Mouse (Mus musculus): ENCODE data around the gene Dmxl2. TPM values are rescaled to one million over a fixed set of nuclear protein-coding genes. Genes with fewer than 3 reads are reported as not detected.

The Dmxl2 gene
- 5.2 and 6.1 TPM in 2 replicates for polyA plus RNA-seq (2014; fragmentation: Nextera tagmentation; extraction: Ambion mirVana)

GRCm38 (mm10) chr9:54501453-54502110, at the start of gene Dmxl2:
Gene Dmxl2 (minus strand): TSS chr9:54501626.
- Histone ChIP-seq H3K4me1 (replicated peaks; ENCODE audit: control insufficient read depth, insufficient read depth, low read length) (no peaks in the 10 kb centered on the region; the same call in 1 of the 2 replicates), H3K9me3 (ENCODE audit: control insufficient read depth, low read length) (no peaks in the 10 kb centered on the region), H3K9ac (ENCODE audit: low read length) (peak within 1 kb of the TSS; percentile 61), H3K4me2 (ENCODE audit: low read length) (peak within 1 kb of the TSS; percentile 93), H3K27me3 (replicated peaks; ENCODE audit: control insufficient read depth, insufficient read depth, low read length) (0 out of 2 replicates have a peak, but pooled peaks cover 8% of the 10 kb centered on the region), H3K27ac (ENCODE audit: low read depth) (no peak within 1 kb of the TSS), H3K36me3 (ENCODE audit: control insufficient read depth, insufficient read depth, low read length) (no peaks in the 10 kb centered on the region), H3K4me3 (ENCODE audit: low read depth, low read length) (peak within 1 kb of the TSS; percentile 71)
- DNase-seq (ENCODE audit: low spot score) (peak; percentile 89), ATAC-seq (replicated peaks; ENCODE audit: low FRiP score, low TSS enrichment, low read depth) (peak; percentile 94)
- under 1% methylated on average over 68 of the region's 99 CpGs for WGBS

GRCm38 (mm10) chr9:54549433-54549832, 48.0 kb upstream of the Dmxl2 start:
- Histone ChIP-seq H3K4me3 (ENCODE audit: low read depth, low read length) (no peak overlapping the region), H3K27ac (ENCODE audit: low read depth) (no peak overlapping the region), H3K9me3 (ENCODE audit: control insufficient read depth, low read length) (no peaks in the 10 kb centered on the region), H3K27me3 (replicated peaks; ENCODE audit: control insufficient read depth, insufficient read depth, low read length) (no peaks in the 10 kb centered on the region), H3K9ac (ENCODE audit: low read length) (no peak overlapping the region), H3K36me3 (ENCODE audit: control insufficient read depth, insufficient read depth, low read length) (no peaks in the 10 kb centered on the region), H3K4me1 (replicated peaks; ENCODE audit: control insufficient read depth, insufficient read depth, low read length) (no peaks in the 10 kb centered on the region), H3K4me2 (ENCODE audit: low read length) (no peak overlapping the region)
- DNase-seq (ENCODE audit: low spot score): no peak
- 86% methylated on average over 6 of the region's 6 CpGs for WGBS
- ATAC-seq (replicated peaks; ENCODE audit: low FRiP score, low TSS enrichment, low read depth): no peak

GRCm38 (mm10) chr9:54547536-54547935, 46.1 kb upstream of the Dmxl2 start:
- no peaks in the 10 kb centered on the region for H3K9me3 ChIP-seq (ENCODE audit: control insufficient read depth, low read length)
- no peak overlapping the region for H3K4me2 ChIP-seq (ENCODE audit: low read length)
- no peak overlapping the region for H3K27ac ChIP-seq (ENCODE audit: low read depth)
- DNase-seq (ENCODE audit: low spot score): peak; percentile 63
- H3K27me3 ChIP-seq (replicated peaks; ENCODE audit: control insufficient read depth, insufficient read depth, low read length): no peaks in the 10 kb centered on the region
- no peak for ATAC-seq (replicated peaks; ENCODE audit: low FRiP score, low TSS enrichment, low read depth)
- H3K4me1 ChIP-seq (replicated peaks; ENCODE audit: control insufficient read depth, insufficient read depth, low read length): no peaks in the 10 kb centered on the region
- no peaks in the 10 kb centered on the region for H3K36me3 ChIP-seq (ENCODE audit: control insufficient read depth, insufficient read depth, low read length)
- 24% methylated on average over 5 of the region's 5 CpGs for WGBS
- H3K9ac ChIP-seq (ENCODE audit: low read length): no peak overlapping the region
- no peak overlapping the region for H3K4me3 ChIP-seq (ENCODE audit: low read depth, low read length)

GRCm38 (mm10) chr9:54544954-54545315, 43.5 kb upstream of the Dmxl2 start:
- H3K4me2 ChIP-seq (ENCODE audit: low read length): no peak overlapping the region
- ATAC-seq (replicated peaks; ENCODE audit: low FRiP score, low TSS enrichment, low read depth): no peak
- 84% methylated on average over 4 of the region's 4 CpGs for WGBS

GRCm38 (mm10) chr9:54544212-54544953, 43.0 kb upstream of the Dmxl2 start:
- no peak overlapping the region for H3K27ac ChIP-seq (ENCODE audit: low read depth)
- 88% methylated on average over 9 of the region's 9 CpGs for WGBS
- H3K4me1 ChIP-seq (replicated peaks; ENCODE audit: control insufficient read depth, insufficient read depth, low read length): no peaks in the 10 kb centered on the region
- DNase-seq (ENCODE audit: low spot score): no peak
- H3K36me3 ChIP-seq (ENCODE audit: control insufficient read depth, insufficient read depth, low read length): no peaks in the 10 kb centered on the region
- no peaks in the 10 kb centered on the region for H3K27me3 ChIP-seq (replicated peaks; ENCODE audit: control insufficient read depth, insufficient read depth, low read length)
- H3K9ac ChIP-seq (ENCODE audit: low read length): no peak overlapping the region
- ATAC-seq (replicated peaks; ENCODE audit: low FRiP score, low TSS enrichment, low read depth): no peak
- no peak overlapping the region for H3K4me2 ChIP-seq (ENCODE audit: low read length)
- no peaks in the 10 kb centered on the region for H3K9me3 ChIP-seq (ENCODE audit: control insufficient read depth, low read length)
- H3K4me3 ChIP-seq (ENCODE audit: low read depth, low read length): no peak overlapping the region

More at GRCm38 (mm10) chr9:54544954-54545315, 43.5 kb upstream of the Dmxl2 start:
- H3K9me3 ChIP-seq (ENCODE audit: control insufficient read depth, low read length): no peaks in the 10 kb centered on the region
- no peak for DNase-seq (ENCODE audit: low spot score)
- no peak overlapping the region for H3K27ac ChIP-seq (ENCODE audit: low read depth)
- H3K36me3 ChIP-seq (ENCODE audit: control insufficient read depth, insufficient read depth, low read length): no peaks in the 10 kb centered on the region
- no peak overlapping the region for H3K9ac ChIP-seq (ENCODE audit: low read length)
- no peak overlapping the region for H3K4me3 ChIP-seq (ENCODE audit: low read depth, low read length)
- no peaks in the 10 kb centered on the region for H3K27me3 ChIP-seq (replicated peaks; ENCODE audit: control insufficient read depth, insufficient read depth, low read length)
- H3K4me1 ChIP-seq (replicated peaks; ENCODE audit: control insufficient read depth, insufficient read depth, low read length): no peaks in the 10 kb centered on the region

GRCm38 (mm10) chr9:54540801-54541200, 39.4 kb upstream of the Dmxl2 start:
- no peaks in the 10 kb centered on the region for H3K36me3 ChIP-seq (ENCODE audit: control insufficient read depth, insufficient read depth, low read length)
- no peaks in the 10 kb centered on the region for H3K9me3 ChIP-seq (ENCODE audit: control insufficient read depth, low read length)
- no peak for ATAC-seq (replicated peaks; ENCODE audit: low FRiP score, low TSS enrichment, low read depth)
- no peaks in the 10 kb centered on the region for H3K27me3 ChIP-seq (replicated peaks; ENCODE audit: control insufficient read depth, insufficient read depth, low read length)
- H3K9ac ChIP-seq (ENCODE audit: low read length): no peak overlapping the region
- H3K4me3 ChIP-seq (ENCODE audit: low read depth, low read length): no peak overlapping the region
- H3K4me2 ChIP-seq (ENCODE audit: low read length): no peak overlapping the region
- no peak overlapping the region for H3K27ac ChIP-seq (ENCODE audit: low read depth)
- H3K4me1 ChIP-seq (replicated peaks; ENCODE audit: control insufficient read depth, insufficient read depth, low read length): no peaks in the 10 kb centered on the region
- WGBS: 91% methylated on average over 5 of the region's 5 CpGs
- no peak for DNase-seq (ENCODE audit: low spot score)

GRCm38 (mm10) chr9:54538684-54539083, 37.3 kb upstream of the Dmxl2 start, which contains the start of gene Sh2d7:
Gene Sh2d7 (plus strand): TSS chr9:54538984.
- Histone ChIP-seq H3K4me2 (ENCODE audit: low read length) (no peak within 1 kb of the TSS), H3K36me3 (ENCODE audit: control insufficient read depth, insufficient read depth, low read length) (no peaks in the 10 kb centered on the region), H3K4me3 (ENCODE audit: low read depth, low read length) (no peak within 1 kb of the TSS), H3K4me1 (replicated peaks; ENCODE audit: control insufficient read depth, insufficient read depth, low read length) (no peaks in the 10 kb centered on the region), H3K9ac (ENCODE audit: low read length) (no peak within 1 kb of the TSS), H3K27ac (ENCODE audit: low read depth) (no peak within 1 kb of the TSS), H3K27me3 (replicated peaks; ENCODE audit: control insufficient read depth, insufficient read depth, low read length) (no peaks in the 10 kb centered on the region), H3K9me3 (ENCODE audit: control insufficient read depth, low read length) (no peaks in the 10 kb centered on the region)
- 90% methylated on average over 14 of the region's 14 CpGs for WGBS
- ATAC-seq (replicated peaks; ENCODE audit: low FRiP score, low TSS enrichment, low read depth) (no peak), DNase-seq (ENCODE audit: low spot score) (peak; percentile 37)

GRCm38 (mm10) chr9:54538244-54538643, 36.8 kb upstream of the Dmxl2 start:
- Histone ChIP-seq H3K27ac (ENCODE audit: low read depth) (no peak overlapping the region), H3K4me2 (ENCODE audit: low read length) (no peak overlapping the region), H3K27me3 (replicated peaks; ENCODE audit: control insufficient read depth, insufficient read depth, low read length) (no peaks in the 10 kb centered on the region), H3K4me3 (ENCODE audit: low read depth, low read length) (no peak overlapping the region), H3K9ac (ENCODE audit: low read length) (no peak overlapping the region), H3K4me1 (replicated peaks; ENCODE audit: control insufficient read depth, insufficient read depth, low read length) (no peaks in the 10 kb centered on the region), H3K36me3 (ENCODE audit: control insufficient read depth, insufficient read depth, low read length) (no peaks in the 10 kb centered on the region), H3K9me3 (ENCODE audit: control insufficient read depth, low read length) (no peaks in the 10 kb centered on the region)
- DNase-seq (ENCODE audit: low spot score) (no peak), ATAC-seq (replicated peaks; ENCODE audit: low FRiP score, low TSS enrichment, low read depth) (no peak)
- WGBS: 96% methylated on average over 3 of the region's 3 CpGs

All from intestine, embryonic 14.5 days (tissue).